Mouse (Mus musculus) frontal cortex, postnatal 14 days (tissue): ENCODE measurements around the gene Gm14435.
"Not testable (repeated sequence)": the region's sequence is repeated elsewhere in the genome, so short reads cannot be mapped to it uniquely, and the experiment has no call there.

Experiments used
- DNase-seq, 2 experiments: peaks; one replicate each; pipeline ENCODE4 v3.0.0; 2022; ENCODE audit warnings: low spot score in 2 of 2

Gm14435 gene

DNA sequence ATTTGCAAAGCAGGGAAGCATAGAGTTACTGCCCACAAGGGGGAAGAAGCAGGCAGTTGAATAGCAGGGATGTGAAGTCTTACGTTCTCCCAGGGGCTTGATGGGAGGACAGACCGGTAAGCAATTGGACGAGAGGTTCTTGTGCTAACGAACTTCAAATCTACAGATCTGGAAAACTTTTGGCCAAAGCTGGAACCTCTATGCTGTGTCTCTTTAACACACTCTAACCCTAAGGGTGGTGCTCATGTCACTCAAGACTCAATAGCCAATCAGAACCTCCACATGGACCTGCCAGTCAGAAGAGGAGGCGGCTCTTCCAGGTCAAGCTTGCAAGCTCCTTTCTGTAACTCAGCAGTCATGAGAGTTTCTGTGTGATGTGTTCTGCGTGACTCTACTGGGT, at the start of gene Gm14435:
Gm14435 (plus strand) TSS at position 301 of the 400 bp plus-strand sequence.
- DNase-seq = not testable (repeated sequence)
